ENCODE assay signal across 16 mouse cellular contexts in genomic region chr4:105648820-105649446, GRCm38 (mm10).
DNase-seq lines count a peak whose midpoint lies in the region; ATAC-seq and TF ChIP-seq lines count a peak whose summit lies in the region.
"Had no signal": no experiment of that assay in that cellular context is flagged by ENCODE, and none has a peak within 500 bp of the region (broad histone marks: within the 10 kb centered on the region; RNA-seq: fewer than 3 reads in every experiment).

No protein-coding gene starts in this region.

- H3K4me1 ChIP-seq in kidney, embryonic 15.5 days, result 0 out of 2 replicates have a peak, but pooled peaks cover 5% of the 10 kb centered on the region
- H3K4me1 ChIP-seq in kidney, adult 2 months (ENCODE audit: control insufficient read depth, insufficient read depth, low read length), result no peaks in the 10 kb centered on the region
- H3K4me1 ChIP-seq in embryonic facial prominence, embryonic 14.5 days (ENCODE audit: control insufficient read depth, insufficient read depth, low read length), result no peaks in the 10 kb centered on the region
- H3K4me1 ChIP-seq in limb, embryonic 10.5 days, result peaks cover 33% of the 10 kb centered on the region
- no peaks in the 10 kb centered on the region for H3K4me1 ChIP-seq in neural tube, embryonic 14.5 days (ENCODE audit: control insufficient read depth, insufficient read depth, low read length)
- H3K4me1 ChIP-seq: liver, embryonic 12.5 days had no signal

- 0 out of 2 replicates have a peak, but pooled peaks have one; percentile 40 for ATAC-seq in kidney, embryonic 15.5 days (replicated peaks; ENCODE audit: low FRiP score)
- peak; percentile 65; the same call in 1 of the 2 replicates for ATAC-seq in embryonic facial prominence, embryonic 14.5 days (ENCODE audit: low read depth)
- peak; percentile 81 for ATAC-seq in neural tube, embryonic 14.5 days (ENCODE audit: low read depth)
- ATAC-seq: liver, embryonic 12.5 days; Patski had no signal

- no peak overlapping the region for H3K4me2 ChIP-seq in kidney, embryonic 15.5 days
- no peak overlapping the region for H3K4me2 ChIP-seq in embryonic facial prominence, embryonic 14.5 days (ENCODE audit: low read depth, low read length)
- no peak overlapping the region for H3K4me2 ChIP-seq in neural tube, embryonic 14.5 days (ENCODE audit: low read depth, low read length)
- H3K4me2 ChIP-seq: liver, embryonic 12.5 days had no signal

- H3K4me3 ChIP-seq in kidney, embryonic 15.5 days (replicated peaks), result no peak overlapping the region
- no peak overlapping the region for H3K4me3 ChIP-seq in kidney, adult 2 months (ENCODE audit: insufficient read depth, low read depth, low read length)
- H3K4me3 ChIP-seq in embryonic facial prominence, embryonic 14.5 days (ENCODE audit: low read depth, low read length), result no peak overlapping the region
- no peak overlapping the region for H3K4me3 ChIP-seq in limb, embryonic 10.5 days
- H3K4me3 ChIP-seq in neural tube, embryonic 14.5 days (ENCODE audit: low read depth, low read length), result no peak overlapping the region
- H3K4me3 ChIP-seq: liver, embryonic 12.5 days had no signal

- no peak for DNase-seq in kidney, adult 2 months
- peak; percentile 57 for DNase-seq in embryonic facial prominence, embryonic 14.5 days (ENCODE audit: low spot score)
- peak; percentile 67 for DNase-seq in limb, embryonic 10.5 days (ENCODE audit: low spot score)
- no peak for DNase-seq in spleen, adult 12 weeks (ENCODE audit: low spot score)
- DNase-seq in gastrocnemius, postnatal 4 days (ENCODE audit: low spot score in 2 of 2), result no peak
- DNase-seq in B cell, adult 2 months, result no peak
- DNase-seq: adrenal gland, postnatal 10 days; cerebellum, adult 18-20 months; gastrocnemius, postnatal 36 days; kidney, postnatal 10 days; lung, postnatal 36 days; thymus, adult 2 months had no signal

- TF ChIP-seq POLR2A in kidney, adult 2 months (IDR thresholded peaks at IDR 0.05; ENCODE audit: low read depth, low read length), result no peak

- H3K36me3 ChIP-seq in kidney, embryonic 15.5 days, result no peaks in the 10 kb centered on the region
- no peaks in the 10 kb centered on the region for H3K36me3 ChIP-seq in kidney, adult 2 months (ENCODE audit: control insufficient read depth, insufficient read depth, low read length)
- no peaks in the 10 kb centered on the region for H3K36me3 ChIP-seq in embryonic facial prominence, embryonic 14.5 days (ENCODE audit: control insufficient read depth, insufficient read depth, low read length)
- no peaks in the 10 kb centered on the region for H3K36me3 ChIP-seq in limb, embryonic 10.5 days
- H3K36me3 ChIP-seq in neural tube, embryonic 14.5 days (ENCODE audit: control insufficient read depth, insufficient read depth, low read length), result no peaks in the 10 kb centered on the region
- H3K36me3 ChIP-seq: liver, embryonic 12.5 days had no signal

- 40% methylated on average over 7 of the region's 7 CpGs for WGBS in kidney, embryonic 15.5 days
- 65% methylated on average over 7 of the region's 7 CpGs for WGBS in kidney, adult 2 months
- WGBS in embryonic facial prominence, embryonic 14.5 days, result 36% methylated on average over 7 of the region's 7 CpGs
- WGBS in limb, embryonic 10.5 days, result 33% methylated on average over 7 of the region's 7 CpGs
- WGBS in neural tube, embryonic 14.5 days, result 33% methylated on average over 7 of the region's 7 CpGs

- no peak overlapping the region for H3K27ac ChIP-seq in kidney, embryonic 15.5 days
- H3K27ac ChIP-seq in kidney, adult 2 months (ENCODE audit: insufficient read depth, low read depth, low read length), result no peak overlapping the region
- H3K27ac ChIP-seq in embryonic facial prominence, embryonic 14.5 days (replicated peaks; ENCODE audit: low read depth, low read length), result no peak overlapping the region
- peak overlapping the region; percentile 64; the same call in 1 of the 2 replicates for H3K27ac ChIP-seq in limb, embryonic 10.5 days
- H3K27ac ChIP-seq in neural tube, embryonic 14.5 days (ENCODE audit: low read depth, low read length), result no peak overlapping the region
- H3K27ac ChIP-seq: liver, embryonic 12.5 days had no signal

- no peaks in the 10 kb centered on the region for H3K27me3 ChIP-seq in kidney, embryonic 15.5 days
- H3K27me3 ChIP-seq in kidney, adult 2 months (replicated peaks; ENCODE audit: control insufficient read depth, insufficient read depth, low read length), result no peaks in the 10 kb centered on the region
- no peaks in the 10 kb centered on the region for H3K27me3 ChIP-seq in embryonic facial prominence, embryonic 14.5 days (replicated peaks; ENCODE audit: control insufficient read depth, insufficient read depth, low read length)
- no peaks in the 10 kb centered on the region for H3K27me3 ChIP-seq in limb, embryonic 10.5 days (ENCODE audit: low read depth, poor library complexity, severe bottlenecking)
- no peaks in the 10 kb centered on the region for H3K27me3 ChIP-seq in neural tube, embryonic 14.5 days (ENCODE audit: control insufficient read depth, insufficient read depth, low read length)
- H3K27me3 ChIP-seq: liver, embryonic 12.5 days; Patski had no signal

- no peak overlapping the region for H3K9ac ChIP-seq in kidney, embryonic 15.5 days
- H3K9ac ChIP-seq in embryonic facial prominence, embryonic 14.5 days (ENCODE audit: low read depth, low read length), result no peak overlapping the region
- no peak overlapping the region for H3K9ac ChIP-seq in neural tube, embryonic 14.5 days (replicated peaks; ENCODE audit: low read depth, low read length)
- H3K9ac ChIP-seq: liver, embryonic 12.5 days had no signal

- no peaks in the 10 kb centered on the region for H3K9me3 ChIP-seq in kidney, embryonic 15.5 days (replicated peaks)
- H3K9me3 ChIP-seq in embryonic facial prominence, embryonic 14.5 days (ENCODE audit: control insufficient read depth, low read length), result no peaks in the 10 kb centered on the region
- no peaks in the 10 kb centered on the region for H3K9me3 ChIP-seq in limb, embryonic 10.5 days (replicated peaks)
- H3K9me3 ChIP-seq in neural tube, embryonic 14.5 days (ENCODE audit: control insufficient read depth, low read length), result no peaks in the 10 kb centered on the region
- H3K9me3 ChIP-seq: liver, embryonic 12.5 days had no signal

- TF ChIP-seq CTCF in kidney, adult 2 months (conservative IDR thresholded peaks at IDR 0.05; ENCODE audit: insufficient read depth, insufficient read length, low read depth, low read length), result no peak

Comparison
In these comparisons a context has a peak if more than half of its experiments do, and no peak if none do; other contexts are left out.
1. DNase-seq: peak in embryonic facial prominence, embryonic 14.5 days (single experiment) and limb, embryonic 10.5 days (single experiment); none in kidney, adult 2 months (single experiment), spleen, adult 12 weeks (single experiment), gastrocnemius, postnatal 4 days (0 of 2) and B cell, adult 2 months (0 of 2).
2. Peak in every context shown above with its lines, with median percentiles within 50 percentile points of each other: ATAC-seq.